Mouse (Mus musculus): ENCODE data around the gene Ccl11. TPM values are rescaled to one million over a fixed set of nuclear protein-coding genes. Genes with fewer than 3 reads are reported as not detected.

Ccl11 gene
- polyA plus RNA-seq (2012; rRNA removed) = 20.1 and 29.9 TPM in 2 replicates

- DNase-seq (ENCODE audit: low read depth) = no peak
These were observed at the start of gene Ccl11 for GRCm38 (mm10) chr11:82057646-82058045. Gene Ccl11, plus strand, starts transcription at chr11:82057823.

DNA sequence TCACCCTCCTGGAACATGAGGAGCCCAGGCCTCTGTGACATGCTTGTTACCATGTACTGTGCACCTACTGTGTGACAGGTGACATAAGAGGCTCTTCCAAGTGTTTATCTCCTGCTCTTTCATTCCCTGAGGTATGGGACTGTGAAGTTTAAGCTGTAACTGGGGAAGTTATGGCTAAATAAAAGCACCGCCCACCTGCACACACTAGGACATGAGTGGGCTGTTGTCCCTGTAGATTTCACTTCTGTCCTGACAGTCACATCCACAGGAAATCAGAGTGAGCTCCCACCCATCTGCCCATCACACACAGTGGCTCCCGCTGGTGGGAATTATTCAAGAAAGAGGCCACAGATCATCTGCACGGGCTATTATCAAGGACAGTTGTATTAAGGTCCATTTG is 47.5 kb upstream of the Ccl11 start:
- no peak for DNase-seq (ENCODE audit: low read depth)

DNA sequence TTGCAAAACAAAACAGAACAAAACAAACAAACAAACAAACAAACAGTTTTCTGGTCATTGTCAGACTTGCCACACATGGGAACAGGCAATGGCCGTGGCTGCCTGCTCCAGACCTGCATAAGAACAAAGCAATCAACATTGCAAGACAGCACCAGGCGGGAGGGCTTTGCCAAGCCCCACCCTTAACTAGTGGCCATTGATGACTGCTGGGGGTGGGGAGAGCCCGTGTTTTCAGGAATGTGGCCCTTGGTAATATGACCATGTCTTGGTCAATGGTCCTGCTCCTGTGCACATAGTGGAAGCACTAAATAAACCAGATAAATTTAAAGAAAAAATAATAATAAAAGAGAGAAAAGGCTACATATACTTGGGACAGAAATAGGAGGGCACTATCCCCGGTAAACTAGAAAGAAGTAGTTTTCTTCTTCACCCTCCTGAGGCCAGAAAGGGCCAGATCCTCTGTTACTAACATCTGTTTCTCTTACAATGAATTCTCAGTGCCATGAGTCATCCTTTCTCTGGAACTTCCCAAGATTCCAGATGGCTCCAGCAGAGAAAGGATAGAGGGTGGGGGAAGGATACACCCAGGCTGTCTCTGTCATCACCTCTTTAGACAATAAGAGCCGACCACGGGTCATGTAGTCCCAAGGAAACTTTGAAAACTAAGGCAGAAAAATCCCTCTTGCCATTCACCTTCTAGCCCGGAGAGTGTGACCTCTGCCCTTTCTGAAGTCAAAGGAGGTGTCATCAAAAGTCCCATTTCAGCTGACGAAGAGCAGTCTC is 46.0 kb upstream of the Ccl11 start:
- no peak for DNase-seq (ENCODE audit: low read depth)

- DNase-seq (ENCODE audit: low read depth) = no peak
These were observed 43.9 kb upstream of the Ccl11 start for GRCm38 (mm10) chr11:82013756-82014155.

DNA sequence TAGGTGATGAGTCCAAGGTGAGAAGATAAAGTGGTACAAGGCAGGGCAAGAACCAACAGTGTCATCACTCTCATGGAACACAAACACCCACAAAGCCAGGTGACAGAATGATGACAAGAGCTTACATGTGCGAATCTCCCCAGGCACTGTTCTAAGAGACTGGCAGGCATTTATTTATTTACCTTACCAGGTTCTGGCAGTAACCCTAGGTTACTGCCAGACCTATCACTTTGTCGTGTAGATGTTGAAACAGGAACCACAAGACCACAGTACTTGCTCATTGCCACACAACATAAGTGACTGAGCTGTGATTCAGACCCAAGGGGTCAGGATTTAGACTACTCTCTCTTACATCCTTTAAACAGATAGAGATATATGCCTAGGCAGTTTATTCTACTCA is 42.6 kb upstream of the Ccl11 start:
- no peak for DNase-seq (ENCODE audit: low read depth)

GRCm38 (mm10) chr11:82016181-82016780 is 41.3 kb upstream of the Ccl11 start:
- no peak for DNase-seq (ENCODE audit: low read depth)

- no peak for DNase-seq (ENCODE audit: low read depth)
These were observed 38.2 kb upstream of the Ccl11 start for GRCm38 (mm10) chr11:82019389-82019788.

DNA sequence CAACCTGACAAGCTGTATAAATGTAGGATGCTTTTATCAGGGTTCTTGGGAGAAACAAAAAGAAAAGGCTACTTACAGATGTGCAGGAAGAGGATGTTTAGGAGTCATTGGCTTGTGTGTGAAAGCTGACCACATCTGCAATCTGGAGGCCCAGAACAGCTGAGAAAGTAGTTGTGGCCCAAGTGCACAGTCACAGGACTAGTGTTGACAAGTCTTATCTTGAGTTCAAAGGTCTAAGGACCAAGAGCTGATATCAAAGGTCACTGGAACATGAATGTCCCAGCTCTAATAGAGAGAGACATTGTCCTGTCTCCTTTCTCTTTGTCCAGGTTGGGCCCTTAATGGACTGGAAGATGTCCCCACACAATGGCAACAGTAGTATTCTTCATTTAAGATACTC is 37.8 kb upstream of the Ccl11 start:
- no peak for DNase-seq (ENCODE audit: low read depth)

DNA sequence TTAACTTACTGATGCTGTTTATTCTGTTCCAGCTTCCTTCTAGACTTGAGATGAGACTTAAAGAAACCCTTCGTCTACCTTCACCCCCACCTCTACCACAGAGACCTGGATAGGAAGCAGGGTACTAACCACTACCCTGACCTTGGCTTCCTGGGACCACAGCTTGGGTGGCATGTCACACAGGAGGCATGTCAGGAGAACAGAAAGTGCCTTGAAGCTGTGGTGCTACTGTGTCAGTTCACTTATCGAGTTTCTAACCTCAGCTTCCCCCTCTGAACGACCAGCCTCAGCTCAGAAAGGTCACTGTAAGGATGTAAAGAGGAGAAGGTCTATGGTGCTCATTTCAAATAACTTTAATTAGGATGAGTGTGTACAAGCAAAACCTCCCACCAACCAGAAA is 36.2 kb upstream of the Ccl11 start:
- DNase-seq (ENCODE audit: low read depth) = no peak

GRCm38 (mm10) chr11:82022504-82023056 is 35.0 kb upstream of the Ccl11 start:
- DNase-seq (ENCODE audit: low read depth) = no peak

DNA sequence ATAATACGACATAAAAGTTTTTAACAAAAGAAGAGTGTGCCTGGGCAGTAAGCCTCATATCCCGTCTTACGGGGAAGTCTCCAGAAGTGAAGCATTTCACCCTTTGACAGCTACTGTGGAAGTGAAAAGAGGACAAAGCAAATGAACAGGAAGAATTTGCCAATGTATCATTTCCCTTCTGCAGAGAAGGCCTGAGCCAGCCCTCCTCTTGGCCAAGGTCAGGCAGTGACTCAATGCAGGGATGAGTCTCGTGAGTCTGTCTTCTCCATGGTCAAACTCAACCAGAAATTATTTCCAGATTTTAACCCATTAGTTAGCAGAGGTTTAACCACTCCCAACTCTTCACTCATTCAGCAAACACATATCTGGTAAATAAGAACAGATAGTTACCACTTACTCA is 33.9 kb upstream of the Ccl11 start:
- no peak for DNase-seq (ENCODE audit: low read depth)

GRCm38 (mm10) chr11:82030171-82030570 is 27.5 kb upstream of the Ccl11 start:
- DNase-seq (ENCODE audit: low read depth) = no peak

- DNase-seq (ENCODE audit: low read depth) = no peak
These were observed 25.5 kb upstream of the Ccl11 start for GRCm38 (mm10) chr11:82032136-82032535.

GRCm38 (mm10) chr11:82032678-82033344 is 24.8 kb upstream of the Ccl11 start:
- no peak for DNase-seq (ENCODE audit: low read depth)

DNA sequence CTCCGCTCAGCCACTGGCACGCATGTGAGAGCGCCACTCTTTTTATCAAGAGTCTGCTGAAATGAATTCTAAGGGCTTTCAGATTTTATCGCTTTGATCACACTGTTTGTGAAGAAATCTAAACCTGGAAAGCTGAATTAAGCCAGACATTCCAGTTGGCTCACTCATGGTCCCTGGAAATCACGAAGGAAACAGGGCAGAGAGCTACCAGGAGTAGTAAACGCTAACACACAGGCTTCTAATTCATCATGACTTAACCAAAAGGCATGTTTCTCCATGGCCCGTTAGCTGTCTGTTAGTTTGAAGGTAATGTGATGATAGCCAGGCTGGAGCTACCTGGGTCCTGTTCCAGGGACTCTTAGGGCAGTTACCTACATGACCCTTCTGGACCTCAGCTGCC is 23.2 kb upstream of the Ccl11 start:
- no peak for DNase-seq (ENCODE audit: low read depth)

DNA sequence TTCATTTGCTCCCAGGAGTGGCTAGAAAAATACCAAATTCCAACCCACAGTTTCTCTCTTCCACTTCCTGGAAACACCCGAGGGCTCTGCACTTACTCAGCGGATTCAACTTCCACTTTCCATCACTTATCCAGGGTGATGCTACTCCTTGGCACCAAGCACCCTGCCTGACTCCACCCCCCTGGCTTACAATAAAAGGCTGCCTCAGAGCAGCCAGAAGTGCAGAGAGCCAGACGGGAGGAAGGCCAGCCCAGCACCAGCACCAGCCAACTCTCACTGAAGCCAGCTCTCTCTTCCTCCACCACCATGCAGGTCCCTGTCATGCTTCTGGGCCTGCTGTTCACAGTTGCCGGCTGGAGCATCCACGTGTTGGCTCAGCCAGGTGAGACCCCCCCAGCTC is 22.3 kb upstream of the Ccl11 start, which contains the start of gene Ccl2:
Gene Ccl2, plus strand, starts transcription at position 216 of the 400 bp plus-strand sequence.
- DNase-seq (ENCODE audit: low read depth) = no peak

GRCm38 (mm10) chr11:82035857-82036256 is 21.8 kb upstream of the Ccl11 start:
- no peak for DNase-seq (ENCODE audit: low read depth)

DNA sequence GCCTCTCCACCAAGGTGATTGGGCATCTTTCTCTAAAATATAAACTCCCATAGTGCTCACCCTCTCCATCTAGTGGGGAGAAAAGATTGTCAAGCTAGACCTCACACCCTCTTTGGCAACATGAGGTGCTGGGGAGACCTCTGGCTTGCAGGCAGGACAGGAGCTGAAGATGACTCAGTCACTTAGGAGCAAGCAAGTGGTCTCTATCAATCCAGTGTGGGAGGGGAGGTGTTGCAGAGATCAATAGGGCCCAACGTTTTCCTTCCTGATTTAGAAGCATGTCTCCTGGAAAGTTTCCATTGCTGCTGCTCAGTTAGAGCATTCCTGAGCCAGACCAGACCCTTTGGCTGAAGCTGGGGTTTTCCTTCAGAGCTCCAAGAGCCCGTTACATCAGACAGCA is 19.1 kb upstream of the Ccl11 start, which contains the start of gene Gm17268:
Gene Gm17268, minus strand, starts transcription at position 28 of the 400 bp plus-strand sequence.
- DNase-seq (ENCODE audit: low read depth) = no peak

GRCm38 (mm10) chr11:82039132-82039660 is 18.4 kb upstream of the Ccl11 start:
- peak; percentile 33 for DNase-seq (ENCODE audit: low read depth)

- no peak for DNase-seq (ENCODE audit: low read depth)
These were observed 15.9 kb upstream of the Ccl11 start for GRCm38 (mm10) chr11:82041671-82042080.

DNA sequence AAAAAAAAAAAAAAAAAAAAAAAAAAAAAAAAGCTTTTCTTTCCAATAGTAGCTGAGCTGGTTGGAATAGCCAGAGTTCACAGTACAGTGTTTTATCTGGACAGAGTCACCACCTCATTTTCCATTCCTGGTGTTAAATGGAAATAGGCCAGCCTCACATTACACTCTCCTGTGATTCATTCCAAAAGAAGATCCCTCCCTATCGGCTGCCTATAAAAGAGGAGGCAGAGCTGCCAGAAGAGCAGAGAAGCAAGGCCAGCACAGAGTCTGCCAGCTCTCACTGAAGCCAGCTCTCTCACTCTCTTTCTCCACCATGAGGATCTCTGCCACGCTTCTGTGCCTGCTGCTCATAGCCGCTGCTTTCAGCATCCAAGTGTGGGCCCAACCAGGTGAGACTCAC is 12.2 kb upstream of the Ccl11 start, which contains the start of gene Ccl7:
Gene Ccl7, plus strand, starts transcription at position 242 of the 400 bp plus-strand sequence.
- DNase-seq (ENCODE audit: low read depth) = peak; percentile 38

Data from gonadal fat pad, adult 2 months (tissue).